In genomic region chr15:97607617-97608206, GRCm38 (mm10) we compare ENCODE assay signal across 11 mouse cellular contexts.
DNase-seq lines count a peak whose midpoint lies in the region; ATAC-seq lines count a peak whose summit lies in the region.
"Had no signal": no experiment of that assay in that cellular context is flagged by ENCODE, and none has a peak within 500 bp of the region (broad histone marks: within the 10 kb centered on the region; RNA-seq: fewer than 3 reads in every experiment).

No protein-coding gene starts in this region.

- no peak for ATAC-seq in intestine, embryonic 15.5 days
- no peak for ATAC-seq in intestine, embryonic 16.5 days
- peak; percentile 34; the same call in 1 of the 2 replicates for ATAC-seq in forebrain, embryonic 15.5 days (replicated peaks)
- no peak for ATAC-seq in midbrain, embryonic 13.5 days
- no peak for ATAC-seq in stomach, embryonic 14.5 days (ENCODE audit: insufficient number of reproducible peaks, insufficient read depth, low FRiP score, low read depth)
- no peak for ATAC-seq in frontal cortex, adult (ENCODE audit: low TSS enrichment)

- 0 out of 2 replicates have a peak overlapping the region, but pooled peaks have one; percentile 6 for H3K27ac ChIP-seq in intestine, embryonic 15.5 days
- H3K27ac ChIP-seq in intestine, embryonic 16.5 days (ENCODE audit: low read length), result no peak overlapping the region
- H3K27ac ChIP-seq in forebrain, embryonic 15.5 days (replicated peaks), result peak overlapping the region; percentile 95
- peak overlapping the region; percentile 94 for H3K27ac ChIP-seq in midbrain, embryonic 13.5 days
- H3K27ac ChIP-seq in stomach, embryonic 14.5 days (ENCODE audit: low read length), result peak overlapping the region; percentile 15; the same call in 1 of the 2 replicates
- H3K27ac ChIP-seq: heart, adult 2 months; lung, embryonic 15.5 days had no signal

- no peak for DNase-seq in thymus, postnatal 14 days
- DNase-seq in layer of hippocampus, adult 11-12 months (ENCODE audit: low spot score), result no peak
- DNase-seq: heart, adult 2 months; heart, postnatal 36 days had no signal

- peak overlapping the region; percentile 76; the same call in 1 of the 2 replicates for H3K4me2 ChIP-seq in intestine, embryonic 15.5 days (replicated peaks)
- no peak overlapping the region for H3K4me2 ChIP-seq in intestine, embryonic 16.5 days (ENCODE audit: low read depth, low read length)
- H3K4me2 ChIP-seq in forebrain, embryonic 15.5 days (replicated peaks), result peak overlapping the region; percentile 84
- peak overlapping the region; percentile 57 for H3K4me2 ChIP-seq in midbrain, embryonic 13.5 days (replicated peaks)
- H3K4me2 ChIP-seq in stomach, embryonic 14.5 days (replicated peaks; ENCODE audit: low read depth, low read length), result no peak overlapping the region

- no peaks in the 10 kb centered on the region for H3K36me3 ChIP-seq in intestine, embryonic 15.5 days
- no peaks in the 10 kb centered on the region for H3K36me3 ChIP-seq in intestine, embryonic 16.5 days (ENCODE audit: control insufficient read depth, insufficient read depth, low read length)
- H3K36me3 ChIP-seq in forebrain, embryonic 15.5 days, result no peaks in the 10 kb centered on the region
- H3K36me3 ChIP-seq in midbrain, embryonic 13.5 days, result no peaks in the 10 kb centered on the region
- no peaks in the 10 kb centered on the region for H3K36me3 ChIP-seq in stomach, embryonic 14.5 days (ENCODE audit: control insufficient read depth, insufficient read depth, low read length)
- H3K36me3 ChIP-seq: lung, embryonic 15.5 days had no signal

- H3K27me3 ChIP-seq in intestine, embryonic 15.5 days (replicated peaks), result no peaks in the 10 kb centered on the region
- no peaks in the 10 kb centered on the region for H3K27me3 ChIP-seq in intestine, embryonic 16.5 days (replicated peaks; ENCODE audit: control insufficient read depth, insufficient read depth, low read length)
- H3K27me3 ChIP-seq in forebrain, embryonic 15.5 days, result no peaks in the 10 kb centered on the region
- no peaks in the 10 kb centered on the region for H3K27me3 ChIP-seq in midbrain, embryonic 13.5 days
- H3K27me3 ChIP-seq in stomach, embryonic 14.5 days (ENCODE audit: control insufficient read depth, insufficient read depth, low read length), result no peaks in the 10 kb centered on the region
- H3K27me3 ChIP-seq: lung, embryonic 15.5 days had no signal

- no peak overlapping the region for H3K9ac ChIP-seq in intestine, embryonic 15.5 days
- no peak overlapping the region for H3K9ac ChIP-seq in intestine, embryonic 16.5 days (ENCODE audit: low read depth, low read length)
- H3K9ac ChIP-seq in forebrain, embryonic 15.5 days (replicated peaks), result peak overlapping the region; percentile 58
- H3K9ac ChIP-seq in midbrain, embryonic 13.5 days (replicated peaks), result peak overlapping the region; percentile 68
- no peak overlapping the region for H3K9ac ChIP-seq in stomach, embryonic 14.5 days (replicated peaks; ENCODE audit: low read depth, low read length)

- no peaks in the 10 kb centered on the region for H3K9me3 ChIP-seq in intestine, embryonic 15.5 days
- no peaks in the 10 kb centered on the region for H3K9me3 ChIP-seq in intestine, embryonic 16.5 days (ENCODE audit: control insufficient read depth, low read length)
- H3K9me3 ChIP-seq in forebrain, embryonic 15.5 days, result no peaks in the 10 kb centered on the region
- H3K9me3 ChIP-seq in midbrain, embryonic 13.5 days, result no peaks in the 10 kb centered on the region
- H3K9me3 ChIP-seq in stomach, embryonic 14.5 days (ENCODE audit: control insufficient read depth, low read depth, low read length), result no peaks in the 10 kb centered on the region
- H3K9me3 ChIP-seq: lung, embryonic 15.5 days had no signal

- 69% methylated on average over 15 of the region's 15 CpGs for WGBS in intestine, embryonic 15.5 days
- 59% methylated on average over 15 of the region's 15 CpGs for WGBS in intestine, embryonic 16.5 days
- WGBS in forebrain, embryonic 15.5 days, result 21% methylated on average over 15 of the region's 15 CpGs
- 33% methylated on average over 15 of the region's 15 CpGs for WGBS in midbrain, embryonic 13.5 days
- WGBS in stomach, embryonic 14.5 days, result 71% methylated on average over 15 of the region's 15 CpGs

- H3K4me1 ChIP-seq in intestine, embryonic 15.5 days (replicated peaks), result peaks cover 3% of the 10 kb centered on the region; the same call in 1 of the 2 replicates
- H3K4me1 ChIP-seq in intestine, embryonic 16.5 days (ENCODE audit: control insufficient read depth, insufficient read depth, low read length), result peaks cover 7% of the 10 kb centered on the region; the same call in 1 of the 2 replicates
- H3K4me1 ChIP-seq in forebrain, embryonic 15.5 days, result peaks cover 22% of the 10 kb centered on the region
- peaks cover 33% of the 10 kb centered on the region for H3K4me1 ChIP-seq in midbrain, embryonic 13.5 days (replicated peaks)
- no peaks in the 10 kb centered on the region for H3K4me1 ChIP-seq in stomach, embryonic 14.5 days (ENCODE audit: control insufficient read depth, insufficient read depth, low read length)

- no peak overlapping the region for H3K4me3 ChIP-seq in intestine, embryonic 15.5 days (replicated peaks)
- no peak overlapping the region for H3K4me3 ChIP-seq in intestine, embryonic 16.5 days (ENCODE audit: low read length)
- H3K4me3 ChIP-seq in forebrain, embryonic 15.5 days, result peak overlapping the region; percentile 47
- peak overlapping the region; percentile 35 for H3K4me3 ChIP-seq in midbrain, embryonic 13.5 days (replicated peaks)
- no peak overlapping the region for H3K4me3 ChIP-seq in stomach, embryonic 14.5 days (ENCODE audit: low read depth, low read length)

Comparison
In these comparisons a context has a peak if more than half of its experiments do, and no peak if none do; other contexts are left out.
1. H3K4me2 ChIP-seq: peak in intestine, embryonic 15.5 days (single experiment), forebrain, embryonic 15.5 days (single experiment) and midbrain, embryonic 13.5 days (single experiment); none in intestine, embryonic 16.5 days (single experiment) and stomach, embryonic 14.5 days (single experiment).
2. H3K4me3 ChIP-seq: peak in forebrain, embryonic 15.5 days (single experiment) and midbrain, embryonic 13.5 days (single experiment); none in intestine, embryonic 15.5 days (single experiment), intestine, embryonic 16.5 days (single experiment) and stomach, embryonic 14.5 days (single experiment).
3. H3K9ac ChIP-seq: peak in forebrain, embryonic 15.5 days (single experiment) and midbrain, embryonic 13.5 days (single experiment); none in intestine, embryonic 15.5 days (single experiment), intestine, embryonic 16.5 days (single experiment) and stomach, embryonic 14.5 days (single experiment).